Mouse (Mus musculus) megakaryocyte, adult 5-6 weeks (primary cell): ENCODE results near the gene 1700010B08Rik. TPM values are rescaled to one million over a fixed set of nuclear protein-coding genes. Genes with fewer than 3 reads are reported as not detected.

Experiments used
- ATAC-seq: 2 replicates; pipeline ENCODE4 v1.8.0; 2016; ENCODE audit warnings: mild to moderate bottlenecking, inconsistent platforms; ENCODE audit not compliant: poor library complexity, severe bottlenecking
- total RNA-seq, 2 experiments: library from RNA; stranded (forward) in 1 of 2; stranded (reverse) in 1 of 2; fragments of 153-499, 151-499 nt in 1 of 2; fragments of 221-1000, 200-1000 nt in 1 of 2; gene quantifications; 2 replicates each; pipeline versions ENCODE4 v1.2.3 to v1.2.4; 2015 to 2017

The 1700010B08Rik gene
- total RNA-seq, 2 experiments from 2014 or later: not detected

- no peak for ATAC-seq
Observed at GRCm38 (mm10) chr2:173716966-173717365, 2.2 kb upstream of the 1700010B08Rik start.

- ATAC-seq: no peak
Observed at GRCm38 (mm10) chr2:173722251-173722857, 3.1 kb downstream of the 1700010B08Rik start.

DNA sequence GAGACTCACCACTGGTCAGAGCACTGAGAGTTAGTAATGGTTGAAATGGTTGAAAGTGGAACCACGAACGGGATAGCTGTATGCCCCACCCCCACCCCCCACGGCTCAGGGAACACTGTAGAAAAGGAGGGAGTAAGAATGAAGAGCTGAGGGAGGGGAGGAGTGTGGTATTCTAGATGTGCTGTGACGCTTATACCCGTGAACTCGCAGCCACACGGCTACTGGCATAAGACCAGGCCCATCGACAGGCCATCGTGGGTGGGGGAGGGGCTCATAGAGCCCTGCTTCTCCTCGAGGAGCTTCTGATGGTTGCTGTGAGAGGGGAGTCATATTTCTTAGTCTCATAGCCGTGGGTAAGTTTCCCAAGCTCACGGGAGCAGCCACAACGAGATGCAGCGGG, 5.2 kb downstream of the 1700010B08Rik start:
- no peak for ATAC-seq

DNA sequence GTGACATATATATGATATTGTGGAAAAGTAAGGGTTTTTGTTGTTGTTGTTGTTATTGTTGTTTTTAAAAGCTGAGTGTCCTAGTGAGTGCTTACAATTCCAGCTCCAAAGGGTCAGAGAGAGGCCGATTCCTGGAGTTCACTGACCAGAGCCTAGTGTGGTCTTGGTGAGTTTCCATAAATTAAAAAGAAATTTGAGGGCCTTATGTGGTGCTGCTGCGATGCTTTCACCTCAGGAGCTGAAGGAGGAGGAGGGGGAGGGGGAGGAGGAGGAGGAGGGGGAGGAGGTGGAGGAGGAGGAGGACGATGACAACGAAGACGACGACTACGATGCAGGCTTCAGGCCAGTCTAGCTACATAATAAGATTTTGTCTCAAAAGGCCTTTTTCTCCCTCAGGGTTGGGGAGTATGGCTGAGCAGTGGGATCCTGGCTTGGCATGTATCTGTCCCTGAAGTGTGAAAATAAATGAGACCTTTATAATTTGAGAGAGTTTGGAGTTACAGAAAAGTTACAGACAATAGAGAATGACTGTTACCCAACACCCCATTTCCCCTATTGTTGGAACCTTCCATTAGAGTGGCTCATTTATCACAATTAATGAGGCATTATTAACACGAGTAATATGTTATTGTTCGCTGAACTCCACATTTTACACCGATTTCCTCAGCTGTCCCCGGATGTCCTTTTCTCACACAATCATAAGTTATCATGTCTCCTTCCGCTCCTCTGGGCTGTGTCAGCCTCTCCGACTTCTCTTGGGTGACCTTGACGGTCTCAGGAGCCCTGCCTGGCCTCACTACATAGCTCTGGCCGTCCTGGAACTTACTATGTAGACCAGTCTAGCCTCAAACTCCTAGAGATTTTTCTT, 6.0 kb downstream of the 1700010B08Rik start:
- no peak for ATAC-seq

GRCm38 (mm10) chr2:173725819-173726218, 6.6 kb downstream of the 1700010B08Rik start:
- no peak for ATAC-seq

DNA sequence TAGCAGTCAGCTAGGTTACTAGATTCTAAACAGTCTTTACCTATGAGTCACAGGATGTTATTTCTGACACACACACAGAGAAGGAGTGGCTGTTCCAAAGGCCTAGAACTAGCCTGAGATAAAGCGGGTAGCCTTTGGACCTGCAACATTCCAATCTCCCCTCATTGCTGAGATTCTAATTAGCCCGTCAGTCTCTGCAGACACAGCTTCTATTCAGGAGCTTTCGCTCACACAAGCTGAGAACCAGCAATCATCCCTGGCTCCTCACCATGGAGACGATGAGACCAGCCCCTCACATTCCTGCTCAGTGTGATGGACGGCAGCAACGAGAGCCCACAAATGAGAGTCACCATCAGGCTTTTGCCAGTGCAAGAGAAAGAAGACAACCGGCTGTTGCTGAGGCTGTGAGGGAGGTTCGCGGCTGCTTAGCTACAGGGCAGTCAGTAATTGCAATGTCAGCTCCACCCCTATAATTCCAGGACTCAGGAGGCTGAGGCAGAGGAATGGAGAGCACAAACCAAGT, 11.3 kb downstream of the 1700010B08Rik start:
- no peak for ATAC-seq

DNA sequence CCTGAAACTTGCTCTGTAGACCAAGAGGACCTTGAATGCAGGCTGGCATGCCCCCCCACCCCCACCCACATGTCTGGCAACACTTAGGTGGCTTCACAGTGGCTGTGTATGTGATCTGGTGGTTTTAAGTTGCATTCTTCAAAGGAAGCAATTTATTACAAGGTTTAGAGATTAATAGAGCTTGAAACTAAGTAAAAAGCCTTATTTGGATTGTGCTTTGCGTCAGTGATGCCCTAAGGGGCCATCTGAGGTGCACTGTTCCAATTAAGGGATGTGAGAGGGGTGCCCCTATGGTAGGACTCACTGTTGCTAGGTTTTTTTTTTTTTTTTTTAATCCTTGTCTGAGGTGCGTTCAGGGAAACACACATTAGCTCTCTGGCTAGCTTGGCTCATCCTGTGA, 15.2 kb downstream of the 1700010B08Rik start:
- ATAC-seq: no peak

DNA sequence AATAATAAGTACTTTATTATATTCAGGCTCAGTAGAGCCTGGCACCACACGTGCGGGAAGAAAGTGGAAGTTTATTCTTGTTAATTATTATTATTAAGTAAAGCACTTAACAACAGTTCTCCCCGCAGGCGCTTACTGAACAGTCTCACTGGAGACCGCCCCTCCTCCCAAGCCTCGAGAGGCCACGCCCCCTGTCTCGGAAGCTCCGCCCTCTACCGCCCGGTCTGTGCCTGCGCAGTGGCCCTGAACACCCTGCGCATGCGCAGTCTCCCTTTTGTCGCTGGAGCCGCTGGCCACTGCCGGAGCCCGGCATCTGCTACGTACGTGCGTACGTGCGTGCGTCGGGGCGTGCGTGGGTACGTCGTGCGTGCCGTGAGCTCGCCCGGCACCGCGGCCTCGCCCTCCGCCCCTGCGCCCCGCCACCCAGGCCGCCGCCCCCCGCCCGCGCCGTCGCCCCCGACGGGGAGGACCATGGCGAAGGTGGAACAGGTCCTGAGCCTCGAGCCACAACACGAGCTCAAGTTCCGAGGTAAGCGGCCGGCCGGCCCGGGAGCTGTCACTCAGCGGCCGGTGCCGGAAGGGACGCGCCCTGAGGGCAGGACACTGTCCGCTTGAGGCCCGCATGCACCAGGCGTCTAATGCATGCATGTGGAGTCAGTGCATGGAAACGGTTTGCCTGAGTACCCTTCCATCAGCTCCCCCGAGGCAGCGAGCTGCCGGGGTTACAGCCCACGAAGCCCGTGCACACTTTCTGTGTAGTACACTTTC, 18.2 kb downstream of the 1700010B08Rik start, which contains the start of gene Vapb:
TSS of gene Vapb (plus strand) at position 290 of the 768 bp plus-strand sequence.
- peak; percentile 90 for ATAC-seq

DNA sequence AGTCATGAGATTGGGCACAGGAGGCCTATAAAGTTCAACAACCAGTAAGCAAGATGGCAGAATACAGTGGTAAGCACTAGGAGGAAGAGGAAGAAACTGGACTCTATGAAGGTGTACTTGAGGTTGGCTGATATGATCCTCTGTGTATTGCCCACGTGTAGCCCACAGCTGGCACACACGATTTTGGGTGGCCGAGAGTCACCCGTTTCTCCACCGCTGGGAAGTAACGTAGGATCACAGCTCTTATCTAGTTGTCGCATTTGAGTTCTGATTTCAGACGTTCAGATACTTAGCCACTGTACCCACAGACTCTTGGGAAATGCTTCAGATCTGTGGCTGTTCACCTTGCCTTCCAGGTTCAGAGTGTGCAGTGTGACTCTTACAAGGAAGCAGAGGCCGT, 19.0 kb downstream of the 1700010B08Rik start:
- ATAC-seq: 0 out of 2 replicates have a peak, but pooled peaks have one; percentile 11

GRCm38 (mm10) chr2:173739107-173739506, 19.9 kb downstream of the 1700010B08Rik start:
- ATAC-seq: peak; percentile 42

- ATAC-seq: no peak
Observed at GRCm38 (mm10) chr2:173742090-173742489, 22.9 kb downstream of the 1700010B08Rik start.

DNA sequence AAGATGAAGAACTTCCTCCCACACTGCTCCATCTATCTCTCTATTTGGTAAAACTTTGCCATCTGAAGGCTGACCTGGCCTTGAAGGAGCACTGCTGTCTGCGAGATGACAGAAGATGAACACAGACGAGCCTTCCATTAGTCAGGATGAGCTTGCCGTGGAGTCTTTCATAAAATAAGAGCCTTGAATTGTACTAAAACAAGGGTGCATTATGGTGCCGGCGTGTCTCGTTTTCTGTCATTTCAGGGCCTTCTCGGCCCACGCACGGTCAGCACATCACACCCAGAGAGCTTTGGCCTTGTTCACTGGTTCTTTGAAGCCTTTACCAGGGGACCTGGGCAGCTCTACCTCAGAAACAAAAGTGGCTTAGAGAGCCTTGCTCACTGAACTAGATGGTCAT, 23.5 kb downstream of the 1700010B08Rik start:
- ATAC-seq: no peak

DNA sequence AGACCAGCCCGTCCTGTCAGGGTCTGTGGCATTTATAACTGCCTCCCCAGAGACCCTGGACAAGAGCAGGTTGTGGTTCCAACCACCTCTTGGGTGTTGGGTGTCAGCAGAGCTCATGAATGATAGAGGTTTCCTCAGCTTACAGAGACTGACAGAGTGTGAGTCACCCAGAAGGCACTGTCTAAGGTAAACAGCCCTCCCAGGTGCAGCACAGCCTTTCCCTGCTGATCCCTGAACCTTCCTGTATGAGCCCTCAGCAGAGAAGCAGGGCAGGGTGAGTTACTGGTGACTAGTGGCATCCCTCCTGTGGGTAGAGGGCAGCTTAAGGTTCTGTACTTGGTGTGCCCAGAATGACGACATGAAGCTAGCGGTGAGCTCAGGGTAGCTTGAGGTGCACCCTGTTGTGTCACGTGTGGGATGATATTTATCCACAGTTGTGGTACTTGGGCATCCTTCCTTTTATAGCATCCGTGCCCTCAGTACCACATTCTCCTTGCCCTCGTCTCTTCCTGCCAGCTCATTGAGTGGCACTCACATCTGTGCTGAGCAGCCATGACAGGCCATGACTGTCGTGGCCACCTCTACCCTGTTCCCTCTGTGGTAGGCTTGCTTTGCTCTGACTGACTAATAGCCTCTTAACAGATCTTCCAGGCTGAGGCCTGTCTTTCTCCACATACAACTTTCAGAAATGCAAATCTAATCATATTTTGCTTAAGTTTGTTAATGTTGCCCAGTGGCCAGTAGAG, 25.0 kb downstream of the 1700010B08Rik start:
- ATAC-seq: peak; percentile 15; the same call in 1 of the 2 replicates

GRCm38 (mm10) chr2:173748961-173749659, 29.9 kb downstream of the 1700010B08Rik start:
- no peak for ATAC-seq

- ATAC-seq: no peak
Observed at GRCm38 (mm10) chr2:173755433-173756144, 36.4 kb downstream of the 1700010B08Rik start.

DNA sequence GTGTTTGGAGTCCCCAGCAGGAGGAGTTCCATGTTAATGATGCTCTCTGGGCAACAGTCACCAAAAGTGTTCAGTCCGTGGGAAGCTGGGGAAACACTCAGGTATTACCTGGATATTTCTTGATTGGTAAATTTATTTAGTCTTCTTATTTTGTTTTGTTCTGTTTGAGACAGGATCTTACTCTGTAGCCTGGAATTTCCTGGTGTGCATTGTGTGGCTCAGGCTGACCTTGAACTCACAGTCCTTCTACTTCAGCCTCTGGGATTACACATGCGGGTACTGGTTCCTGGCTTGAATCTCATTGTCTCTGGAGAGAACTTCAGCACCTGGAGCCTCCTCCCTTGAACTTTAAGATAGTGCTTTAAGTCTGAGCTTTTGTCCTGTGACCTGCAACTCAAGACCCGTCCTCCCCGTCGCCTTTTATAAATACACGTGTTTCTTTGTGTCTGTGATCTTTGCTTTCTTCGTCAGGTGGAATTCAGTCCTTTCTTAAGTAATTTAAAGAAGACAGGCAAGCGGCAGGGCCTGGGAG, 38.5 kb downstream of the 1700010B08Rik start:
- no peak for ATAC-seq

GRCm38 (mm10) chr2:173760607-173761006, 41.4 kb downstream of the 1700010B08Rik start:
- peak; percentile 33; the same call in 1 of the 2 replicates for ATAC-seq

DNA sequence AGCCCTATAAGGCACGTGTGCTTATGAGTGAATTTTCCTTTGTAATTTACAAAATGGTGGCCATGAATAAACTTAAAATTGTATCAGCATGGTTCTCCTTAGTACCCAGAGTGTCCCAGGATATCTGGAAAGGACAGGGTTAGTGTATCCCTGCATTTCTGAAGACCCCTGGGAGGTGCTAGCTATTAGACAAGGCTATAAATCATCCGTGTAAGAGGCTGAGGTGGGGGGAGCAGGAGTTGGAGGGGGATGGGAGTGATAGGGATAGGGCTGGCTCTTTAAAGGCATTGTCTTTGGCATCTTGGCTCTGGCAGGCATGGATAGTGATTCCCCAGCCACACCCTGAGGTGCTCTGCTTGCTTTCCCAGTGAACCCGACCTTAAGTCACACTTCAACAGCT, 45.4 kb downstream of the 1700010B08Rik start:
- no peak for ATAC-seq
